Mouse (Mus musculus) intestine, embryonic 16.5 days (tissue): ENCODE data around the gene Nup98. TPM values are rescaled to one million over a fixed set of nuclear protein-coding genes. Genes with fewer than 3 reads are reported as not detected.

Experiments used
- ATAC-seq: fragments of 200-750 bp; cut with Nextera tagmentation; 2 replicates; pipeline ENCODE4 v1.8.0; 2017; ENCODE audit warnings: moderate TSS enrichment, moderate library complexity
- H3K27ac ChIP-seq: fragments of 300-500 bp; sonication (generic); 2 replicates; pipeline ENCODE4 v1.5.1; 2014; ENCODE audit warnings: mild to moderate bottlenecking, low read length
- H3K27me3 ChIP-seq: fragments of 300-500 bp; sonication (generic); replicated peaks from 2 replicates; pipeline ENCODE4 v1.6.1; 2014; ENCODE audit warnings: low read length, control low read depth, mixed read lengths; ENCODE audit not compliant: control insufficient read depth, insufficient read depth
- H3K36me3 ChIP-seq: fragments of 300-500 bp; sonication (generic); 2 replicates; pipeline ENCODE4 v1.6.1; 2014; ENCODE audit warnings: low read length, control low read depth; ENCODE audit not compliant: control insufficient read depth, insufficient read depth
- H3K4me1 ChIP-seq: fragments of 300-500 bp; sonication (generic); 2 replicates; pipeline ENCODE4 v1.6.1; 2014; ENCODE audit warnings: low read length, control low read depth, mixed read lengths; ENCODE audit not compliant: control insufficient read depth, insufficient read depth
- H3K4me2 ChIP-seq: fragments of 300-500 bp; sonication (generic); 2 replicates; pipeline ENCODE4 v1.6.1; 2014; ENCODE audit warnings: low read depth, low read length, control low read depth
- H3K4me3 ChIP-seq: fragments of 300-500 bp; sonication (generic); 2 replicates; pipeline ENCODE4 v1.5.1; 2014; ENCODE audit warnings: mild to moderate bottlenecking, low read length
- H3K9ac ChIP-seq: fragments of 300-500 bp; sonication (generic); 2 replicates; pipeline ENCODE4 v1.6.1; 2014; ENCODE audit warnings: low read depth, low read length
- H3K9me3 ChIP-seq: fragments of 300-500 bp; sonication (generic); 2 replicates; pipeline ENCODE4 v1.6.1; 2016; ENCODE audit warnings: low read length, control low read depth; ENCODE audit not compliant: control insufficient read depth
- WGBS: fragments of 180-500 bp; shearing (Covaris S2); extraction: QIAGEN DNeasy Blood & Tissue Kit; methylation state at CpG from one replicate; pipeline ENCODE4 v1.1.7; 2014; 5-methylcytosine and 5-hydroxymethylcytosine counted together
- polyA plus RNA-seq: library from polyadenylated mRNA; unstranded; fragments of >200 nt; fragmentation: Nextera tagmentation; extraction: Ambion mirVana; gene quantifications from 2 replicates; pipeline ENCODE4 v1.2.1, GENCODE M21; 2015

Nup98 gene
- polyA plus RNA-seq, 1 experiment from 2014 or later: 27.9 TPM

GRCm38 (mm10) chr7:102170300-102170699 lies 39.7 kb downstream of the Nup98 start:
- Histone ChIP-seq H3K27ac (no peak overlapping the region), H3K9me3 (no peaks in the 10 kb centered on the region), H3K27me3 (no peaks in the 10 kb centered on the region), H3K4me3 (no peak overlapping the region), H3K9ac (no peak overlapping the region), H3K4me1 (no peaks in the 10 kb centered on the region), H3K4me2 (no peak overlapping the region), H3K36me3 (0 out of 2 replicates have a peak, but pooled peaks cover 3% of the 10 kb centered on the region)
- ATAC-seq: no peak

DNA sequence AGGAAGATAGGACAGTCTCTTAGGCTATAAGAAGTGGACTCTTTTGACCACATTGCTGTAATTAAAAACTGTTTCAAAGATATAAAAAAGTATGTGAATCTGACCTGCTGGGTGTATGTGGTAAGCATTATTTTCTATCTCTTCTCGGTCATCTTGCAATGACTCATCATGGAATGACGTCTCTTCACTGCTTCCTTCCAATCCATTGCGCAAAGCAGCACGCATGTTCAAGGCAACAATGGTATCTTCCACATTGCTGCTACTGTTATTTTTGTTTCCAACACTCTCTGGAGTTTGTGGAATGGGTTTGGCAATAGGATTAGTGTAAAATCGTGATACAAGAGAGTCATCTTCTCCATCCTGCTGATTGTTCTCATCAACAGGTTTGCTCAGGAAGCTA lies 56.3 kb downstream of the Nup98 start:
- Histone ChIP-seq H3K4me1 (no peaks in the 10 kb centered on the region), H3K4me3 (no peak overlapping the region), H3K36me3 (0 out of 2 replicates have a peak, but pooled peaks cover 8% of the 10 kb centered on the region), H3K27me3 (no peaks in the 10 kb centered on the region), H3K9ac (no peak overlapping the region), H3K27ac (no peak overlapping the region), H3K9me3 (no peaks in the 10 kb centered on the region), H3K4me2 (no peak overlapping the region)
- ATAC-seq: no peak
- WGBS: 91% methylated on average over 5 of the region's 5 CpGs

DNA sequence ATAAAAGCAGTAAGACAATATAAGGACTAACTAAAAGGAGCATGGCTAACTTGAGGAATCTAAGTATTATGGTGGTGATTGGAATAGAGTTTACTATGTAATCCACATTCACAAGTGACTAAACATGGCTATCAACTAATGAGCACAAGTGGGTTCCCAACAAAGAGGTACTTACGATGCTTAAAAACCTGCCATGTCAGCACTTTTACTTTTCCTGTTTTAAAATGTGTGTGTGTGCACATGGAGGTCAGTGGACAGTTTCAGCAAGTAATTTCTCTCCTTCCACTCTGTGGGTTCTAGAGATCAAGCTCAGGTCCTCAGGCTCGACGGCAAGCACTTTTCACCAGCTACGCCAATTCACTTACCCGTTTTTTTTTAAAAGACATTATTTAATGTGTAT lies 72.1 kb downstream of the Nup98 start:
- WGBS: 95% methylated on average over 5 of the region's 5 CpGs

DNA sequence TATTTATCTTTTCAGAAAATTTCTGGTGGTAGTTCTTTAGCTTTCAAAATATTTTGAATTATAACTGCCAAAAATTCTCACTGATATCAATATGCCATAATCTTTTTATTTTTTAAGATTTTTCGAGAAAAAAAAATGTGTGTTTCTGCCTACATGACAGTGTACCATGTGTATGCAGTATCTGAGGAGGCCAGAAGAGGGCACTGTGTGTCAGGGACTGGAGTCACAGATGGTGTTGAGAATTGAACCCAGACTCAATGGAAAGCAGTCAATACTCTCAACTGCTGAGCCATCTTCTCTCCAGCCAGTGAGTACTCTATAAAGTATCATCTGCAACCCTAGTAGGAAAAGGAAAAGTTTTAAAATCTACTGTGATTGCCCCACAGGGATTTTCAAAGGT lies 72.5 kb downstream of the Nup98 start:
- Histone ChIP-seq H3K4me3 (no peak overlapping the region), H3K9ac (no peak overlapping the region), H3K27me3 (no peaks in the 10 kb centered on the region), H3K9me3 (no peaks in the 10 kb centered on the region), H3K27ac (no peak overlapping the region), H3K4me1 (no peaks in the 10 kb centered on the region), H3K36me3 (peaks cover 21% of the 10 kb centered on the region), H3K4me2 (no peak overlapping the region)
- no peak for ATAC-seq
- 96% methylated on average over 1 of the region's 1 CpGs for WGBS

More for the DNA sequence above, 72.1 kb downstream of the Nup98 start:
- no peaks in the 10 kb centered on the region for H3K4me1 ChIP-seq
- H3K4me3 ChIP-seq: no peak overlapping the region
- H3K27me3 ChIP-seq: no peaks in the 10 kb centered on the region
- peaks cover 18% of the 10 kb centered on the region for H3K36me3 ChIP-seq
- no peak overlapping the region for H3K9ac ChIP-seq
- H3K27ac ChIP-seq: no peak overlapping the region
- no peak for ATAC-seq
- H3K4me2 ChIP-seq: no peak overlapping the region
- no peaks in the 10 kb centered on the region for H3K9me3 ChIP-seq

GRCm38 (mm10) chr7:102132395-102132794 lies 77.6 kb downstream of the Nup98 start:
- no peak for ATAC-seq
- no peaks in the 10 kb centered on the region for H3K9me3 ChIP-seq
- WGBS: 85% methylated on average over 4 of the region's 4 CpGs
- no peak overlapping the region for H3K9ac ChIP-seq
- H3K4me3 ChIP-seq: no peak overlapping the region
- H3K27me3 ChIP-seq: no peaks in the 10 kb centered on the region
- peak overlapping the region; percentile 33; the same call in 1 of the 2 replicates for H3K27ac ChIP-seq
- H3K4me2 ChIP-seq: no peak overlapping the region
- H3K36me3 ChIP-seq: peaks cover 25% of the 10 kb centered on the region
- H3K4me1 ChIP-seq: no peaks in the 10 kb centered on the region

GRCm38 (mm10) chr7:102120326-102120725 lies 89.7 kb downstream of the Nup98 start:
- Histone ChIP-seq H3K9ac (no peak overlapping the region), H3K9me3 (no peaks in the 10 kb centered on the region), H3K27me3 (no peaks in the 10 kb centered on the region), H3K4me3 (no peak overlapping the region), H3K36me3 (peaks cover 39% of the 10 kb centered on the region), H3K4me2 (no peak overlapping the region), H3K4me1 (no peaks in the 10 kb centered on the region), H3K27ac (no peak overlapping the region)
- 94% methylated on average over 10 of the region's 10 CpGs for WGBS
- ATAC-seq: no peak

GRCm38 (mm10) chr7:102117382-102117781 lies 92.6 kb downstream of the Nup98 start:
- 79% methylated on average over 6 of the region's 6 CpGs for WGBS
- Histone ChIP-seq H3K36me3 (peaks cover 16% of the 10 kb centered on the region; the same call in 1 of the 2 replicates), H3K9ac (no peak overlapping the region), H3K27me3 (no peaks in the 10 kb centered on the region), H3K9me3 (no peaks in the 10 kb centered on the region), H3K4me2 (no peak overlapping the region), H3K4me1 (no peaks in the 10 kb centered on the region), H3K27ac (no peak overlapping the region), H3K4me3 (no peak overlapping the region)
- no peak for ATAC-seq

DNA sequence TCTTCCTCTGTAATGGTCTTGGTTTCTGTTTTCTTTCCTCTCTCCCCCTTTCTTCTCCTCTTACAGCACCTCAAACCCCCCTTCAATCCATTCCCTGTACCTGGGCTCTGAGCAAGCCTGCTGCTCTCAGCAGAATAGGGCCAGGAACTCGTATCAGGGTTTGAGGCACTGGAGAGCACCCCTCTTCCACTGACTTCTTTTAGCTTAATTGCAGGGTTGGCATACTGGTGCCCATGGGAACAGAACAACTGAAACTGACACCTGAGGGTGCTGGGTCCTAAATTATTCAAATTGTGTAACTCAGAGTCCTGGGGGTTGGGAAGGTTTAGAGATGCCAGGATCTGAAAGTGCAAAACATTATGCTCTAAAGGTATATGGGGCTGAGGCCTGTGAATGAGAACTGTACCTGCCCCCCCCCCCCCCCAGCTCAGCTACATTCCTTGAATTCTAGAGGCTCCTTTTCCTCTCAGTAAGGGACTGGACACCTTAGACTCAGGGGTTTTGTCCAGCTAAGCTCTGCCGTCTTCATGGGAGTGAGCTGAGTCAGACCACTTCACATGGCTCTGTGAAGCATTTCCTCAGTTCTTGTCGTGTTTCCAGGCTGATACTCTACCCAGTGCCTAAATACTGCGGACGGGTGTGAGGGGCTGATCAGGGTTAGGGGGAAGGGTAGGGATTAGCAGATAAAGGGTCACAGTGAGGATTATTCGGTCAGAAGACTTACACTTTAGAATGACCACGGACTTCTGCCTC lies 93.2 kb downstream of the Nup98 start, which contains the start of gene Chrna10:
Chrna10 (minus strand) TSS at position 250 of the 753 bp plus-strand sequence.
- no peak within 1 kb of the TSS for H3K27ac ChIP-seq
- H3K4me1 ChIP-seq: no peaks in the 10 kb centered on the region
- peaks cover 12% of the 10 kb centered on the region; the same call in 1 of the 2 replicates for H3K36me3 ChIP-seq
- no peaks in the 10 kb centered on the region for H3K27me3 ChIP-seq
- no peak within 1 kb of the TSS for H3K9ac ChIP-seq
- no peak within 1 kb of the TSS for H3K4me2 ChIP-seq
- H3K9me3 ChIP-seq: no peaks in the 10 kb centered on the region
- 43% methylated on average over 7 of the region's 7 CpGs for WGBS
- ATAC-seq: no peak
- no peak within 1 kb of the TSS for H3K4me3 ChIP-seq

DNA sequence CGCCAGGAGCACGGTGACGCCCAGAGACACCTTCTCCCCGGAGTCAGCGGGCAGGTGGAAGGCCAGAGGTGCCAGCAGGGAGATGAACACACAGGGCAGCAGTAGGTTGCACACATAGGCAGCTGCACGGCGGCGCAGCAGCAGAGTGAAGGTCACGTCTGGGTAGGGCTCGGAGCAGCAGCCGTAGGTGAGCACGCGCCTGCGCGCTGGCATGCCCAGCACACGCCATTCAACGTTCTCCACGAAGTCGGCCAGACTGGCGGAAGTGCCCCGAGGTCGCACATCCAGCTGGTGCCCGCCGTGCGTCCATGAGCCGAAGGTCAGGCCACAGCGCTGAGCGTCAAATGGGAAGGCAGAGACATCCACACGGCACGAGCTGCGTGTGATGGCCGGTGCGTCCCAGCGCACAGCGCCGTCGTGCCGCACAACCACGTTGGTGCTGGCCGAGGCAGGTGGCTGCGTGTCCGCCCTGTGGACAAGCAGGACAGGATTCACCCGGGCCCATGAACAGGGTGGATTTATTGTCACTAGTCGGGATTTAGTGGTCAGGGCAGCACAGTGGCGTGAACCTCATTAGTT lies 96.7 kb downstream of the Nup98 start:
- H3K4me1 ChIP-seq: no peaks in the 10 kb centered on the region
- H3K9me3 ChIP-seq: no peaks in the 10 kb centered on the region
- no peak for ATAC-seq
- 72% methylated on average over 45 of the region's 45 CpGs for WGBS
- H3K4me2 ChIP-seq: no peak overlapping the region
- H3K27me3 ChIP-seq: no peaks in the 10 kb centered on the region
- H3K9ac ChIP-seq: no peak overlapping the region
- H3K36me3 ChIP-seq: no peaks in the 10 kb centered on the region
- H3K4me3 ChIP-seq: no peak overlapping the region
- no peak overlapping the region for H3K27ac ChIP-seq
